Mouse (Mus musculus) G1E (cell line): ENCODE measurements at regions not wholly inside any gene's neighbourhood (a gene's known extent, or its start where the extent isn't known, plus 50 kb on each side); places are given as distances from the start of the nearest gene placed in this dataset.

Source experiments
- ATAC-seq: 2 replicates; pipeline ENCODE4 v1.8.0; 2016; ENCODE audit warnings: mild to moderate bottlenecking; ENCODE audit not compliant: insufficient number of reproducible peaks, poor library complexity, low FRiP score, severe bottlenecking; ENCODE audit errors: extremely low read depth
- DNase-seq: peaks from one replicate; pipeline ENCODE4 v3.0.0; 2012; ENCODE audit warnings: low spot score
- H3K27me3 ChIP-seq: 2 replicates; pipeline ENCODE4 v1.6.1; 2012; ENCODE audit warnings: mild to moderate bottlenecking, low read length, inconsistent platforms; ENCODE audit not compliant: insufficient read depth
- H3K36me3 ChIP-seq: replicated peaks from 2 replicates; pipeline ENCODE3; 2012; ENCODE audit warnings: mild to moderate bottlenecking, inconsistent platforms
- H3K4me1 ChIP-seq: 2 replicates; pipeline ENCODE4 v1.6.1; 2012; ENCODE audit warnings: low read depth, low read length, inconsistent platforms, mixed read lengths; ENCODE audit not compliant: insufficient read depth
- H3K4me3 ChIP-seq: 2 replicates; pipeline ENCODE4 v1.5.1; 2012; ENCODE audit warnings: low read depth, mild to moderate bottlenecking, inconsistent platforms, low read length, moderate library complexity, mixed read lengths
- H3K9me3 ChIP-seq: replicated peaks from 2 replicates; pipeline ENCODE4 v1.6.1; 2012; ENCODE audit warnings: inconsistent platforms
- CTCF ChIP-seq: IDR thresholded peaks from 2 replicates; pipeline ENCODE4 v1.5.1; 2012; ENCODE audit warnings: low read depth, low read length, inconsistent platforms, mixed read lengths
- GATA1 ChIP-seq: IDR thresholded peaks from 2 replicates; pipeline ENCODE4 v1.6.1; 2012; ENCODE audit warnings: borderline replicate concordance, low read length, inconsistent platforms, mixed read lengths
- GATA2 ChIP-seq: IDR thresholded peaks from 2 replicates; pipeline ENCODE4 v1.6.1; 2012; ENCODE audit warnings: low read depth, low read length, inconsistent platforms, borderline replicate concordance
- POLR2AphosphoS5 ChIP-seq: IDR thresholded peaks from 2 replicates; pipeline ENCODE4 v1.6.1; 2012; ENCODE audit warnings: low read depth, low read length, inconsistent platforms; ENCODE audit not compliant: insufficient replicate concordance
- TAL1 ChIP-seq: conservative IDR thresholded peaks from 2 replicates; pipeline ENCODE4 v1.6.1; 2012; ENCODE audit warnings: low read depth, low read length, inconsistent platforms, mixed read lengths

GRCm38 (mm10) chr19:56105452-56106091 is 181.4 kb upstream of the Habp2 start:
- peaks cover 3% of the 10 kb centered on the region; the same call in 1 of the 2 replicates for H3K27me3 ChIP-seq
- peaks cover 3% of the 10 kb centered on the region for H3K9me3 ChIP-seq
- H3K36me3 ChIP-seq: no peaks in the 10 kb centered on the region
- DNase-seq (no peak), ATAC-seq (no peak)
- H3K4me1 ChIP-seq: no peaks in the 10 kb centered on the region
- H3K4me3 ChIP-seq: no peak overlapping the region
- TF ChIP-seq GATA1 (no peak), POLR2AphosphoS5 (no peak), TAL1 (no peak), CTCF (no peak), GATA2 (no peak)

DNA sequence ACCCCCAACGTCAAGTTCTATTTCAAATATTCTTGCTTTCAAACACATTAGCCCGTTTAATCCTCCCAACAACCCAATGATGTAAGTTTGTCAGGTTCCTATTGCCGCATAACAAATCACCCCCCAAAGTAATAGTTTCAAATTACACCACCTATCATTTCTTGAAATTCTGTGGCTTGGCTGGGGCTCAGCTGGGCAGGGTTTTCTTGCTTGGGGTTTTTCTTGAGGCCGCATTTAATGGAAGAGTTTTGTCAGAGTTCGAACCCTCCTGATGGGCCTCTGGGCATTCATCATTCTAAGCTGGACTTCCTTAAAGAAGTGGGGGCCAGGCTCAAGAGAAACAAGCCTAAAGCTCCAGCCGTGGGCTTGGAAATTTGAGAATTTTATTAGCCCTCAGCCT is 178.1 kb upstream of the Habp2 start:
- no peaks in the 10 kb centered on the region for H3K4me1 ChIP-seq
- no peak for ATAC-seq
- peaks cover 3% of the 10 kb centered on the region; the same call in 1 of the 2 replicates for H3K27me3 ChIP-seq
- H3K4me3 ChIP-seq: no peak overlapping the region
- H3K36me3 ChIP-seq: no peaks in the 10 kb centered on the region
- TF ChIP-seq POLR2AphosphoS5 (no peak), TAL1 (no peak), CTCF (no peak), GATA2 (no peak), GATA1 (no peak)
- H3K9me3 ChIP-seq: no peaks in the 10 kb centered on the region
- no peak for DNase-seq

GRCm38 (mm10) chr19:56115552-56116284 is 171.2 kb upstream of the Habp2 start:
- peaks cover 6% of the 10 kb centered on the region for H3K9me3 ChIP-seq
- H3K4me1 ChIP-seq: no peaks in the 10 kb centered on the region
- no peak overlapping the region for H3K4me3 ChIP-seq
- H3K27me3 ChIP-seq: 0 out of 2 replicates have a peak, but pooled peaks cover 3% of the 10 kb centered on the region
- no peaks in the 10 kb centered on the region for H3K36me3 ChIP-seq
- no peak for DNase-seq
- TF ChIP-seq GATA2 (no peak), CTCF (no peak), TAL1 (no peak), POLR2AphosphoS5 (no peak), GATA1 (no peak)
- no peak for ATAC-seq

GRCm38 (mm10) chr19:56116285-56116680 is 170.7 kb upstream of the Habp2 start:
- TF ChIP-seq GATA1 (no peak), POLR2AphosphoS5 (no peak), GATA2 (no peak), CTCF (no peak), TAL1 (no peak)
- Histone ChIP-seq H3K9me3 (peaks cover 6% of the 10 kb centered on the region), H3K36me3 (no peaks in the 10 kb centered on the region), H3K4me1 (no peaks in the 10 kb centered on the region), H3K27me3 (0 out of 2 replicates have a peak, but pooled peaks cover 3% of the 10 kb centered on the region), H3K4me3 (no peak overlapping the region)
- no peak for DNase-seq
- no peak for ATAC-seq

DNA sequence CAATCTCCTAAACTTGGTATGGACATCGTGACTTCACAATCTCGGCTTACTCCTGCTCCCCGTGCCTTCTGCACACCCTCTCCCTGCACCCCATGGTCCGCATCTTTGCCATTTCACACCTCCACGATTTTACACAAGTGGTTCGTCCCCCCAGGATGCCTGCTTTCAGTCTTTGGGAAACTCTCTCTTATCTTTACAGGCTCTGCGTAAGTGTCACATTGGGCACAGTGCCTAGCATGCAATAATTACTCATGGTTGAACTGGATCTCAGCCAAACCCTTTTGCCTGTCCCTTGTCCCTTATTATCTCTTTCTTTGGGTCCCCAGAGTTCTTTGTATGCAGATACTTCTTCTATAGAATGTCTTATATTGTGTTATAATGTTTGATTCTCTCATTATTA is 166.2 kb upstream of the Habp2 start:
- TF ChIP-seq CTCF: no peak
- no peak for TF ChIP-seq POLR2AphosphoS5
- no peak for TF ChIP-seq TAL1
- TF ChIP-seq GATA2: no peak
- no peak for TF ChIP-seq GATA1
- Histone ChIP-seq H3K4me3 (no peak overlapping the region), H3K36me3 (no peaks in the 10 kb centered on the region), H3K4me1 (no peaks in the 10 kb centered on the region), H3K27me3 (0 out of 2 replicates have a peak, but pooled peaks cover 3% of the 10 kb centered on the region), H3K9me3 (peaks cover 3% of the 10 kb centered on the region)
- ATAC-seq (no peak), DNase-seq (no peak)

DNA sequence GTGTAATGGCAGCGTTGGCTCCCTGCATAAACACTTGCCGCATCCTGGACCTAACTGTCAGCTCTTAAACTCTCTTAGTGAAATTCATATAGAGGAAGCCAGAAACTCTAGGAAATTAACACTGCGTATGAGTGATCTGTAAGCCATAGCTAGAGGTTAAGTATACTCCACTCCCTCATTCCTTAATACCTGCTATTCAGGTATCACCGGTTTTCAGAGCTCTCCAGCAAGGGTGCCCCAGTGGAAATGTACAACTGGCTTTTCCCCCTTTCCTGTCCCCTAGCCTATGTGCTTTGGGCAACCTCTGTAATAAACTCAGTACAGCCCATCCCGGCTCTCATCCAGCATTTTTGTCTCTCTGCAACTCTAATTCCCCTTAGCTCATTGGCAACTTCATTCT is 164.8 kb upstream of the Habp2 start:
- ATAC-seq (no peak), DNase-seq (no peak)
- no peaks in the 10 kb centered on the region for H3K4me1 ChIP-seq
- H3K4me3 ChIP-seq: no peak overlapping the region
- H3K36me3 ChIP-seq: no peaks in the 10 kb centered on the region
- H3K9me3 ChIP-seq: peaks cover 7% of the 10 kb centered on the region
- TF ChIP-seq CTCF (no peak), GATA2 (no peak), GATA1 (no peak), POLR2AphosphoS5 (no peak), TAL1 (no peak)
- 0 out of 2 replicates have a peak, but pooled peaks cover 3% of the 10 kb centered on the region for H3K27me3 ChIP-seq
